Mouse (Mus musculus): ENCODE measurements around the gene Med12l. TPM values are rescaled to one million over a fixed set of nuclear protein-coding genes. Genes with fewer than 3 reads are reported as not detected.

Gene Med12l
- total RNA-seq, 1 experiment from 2014 or later = 10.6 TPM

- ATAC-seq (replicated peaks in 1 of 2; ENCODE audit: insufficient read depth in 1 of 2, low FRiP score in 2 of 2, low TSS enrichment in 1 of 2, low read depth in 1 of 2, poor library complexity in 2 of 2, severe bottlenecking in 2 of 2) = no peak
Observed at GRCm38 (mm10) chr3:59293437-59294199, 288.0 kb downstream of the Med12l start.

- no peak for ATAC-seq (replicated peaks in 1 of 2; ENCODE audit: insufficient read depth in 1 of 2, low FRiP score in 2 of 2, low TSS enrichment in 1 of 2, low read depth in 1 of 2, poor library complexity in 2 of 2, severe bottlenecking in 2 of 2)
Observed at GRCm38 (mm10) chr3:59295699-59296562, 290.3 kb downstream of the Med12l start.

GRCm38 (mm10) chr3:59296563-59297130 lies 291.0 kb downstream of the Med12l start:
- no peak for ATAC-seq (replicated peaks in 1 of 2; ENCODE audit: insufficient read depth in 1 of 2, low FRiP score in 2 of 2, low TSS enrichment in 1 of 2, low read depth in 1 of 2, poor library complexity in 2 of 2, severe bottlenecking in 2 of 2)

GRCm38 (mm10) chr3:59297653-59298052 lies 292.0 kb downstream of the Med12l start:
- no peak for ATAC-seq (replicated peaks in 1 of 2; ENCODE audit: insufficient read depth in 1 of 2, low FRiP score in 2 of 2, low TSS enrichment in 1 of 2, low read depth in 1 of 2, poor library complexity in 2 of 2, severe bottlenecking in 2 of 2)

- no peak for ATAC-seq (replicated peaks in 1 of 2; ENCODE audit: insufficient read depth in 1 of 2, low FRiP score in 2 of 2, low TSS enrichment in 1 of 2, low read depth in 1 of 2, poor library complexity in 2 of 2, severe bottlenecking in 2 of 2)
Observed at GRCm38 (mm10) chr3:59304944-59305343, 299.3 kb downstream of the Med12l start.

- ATAC-seq (replicated peaks in 1 of 2; ENCODE audit: insufficient read depth in 1 of 2, low FRiP score in 2 of 2, low TSS enrichment in 1 of 2, low read depth in 1 of 2, poor library complexity in 2 of 2, severe bottlenecking in 2 of 2) = no peak
Observed at GRCm38 (mm10) chr3:59305518-59305917, 299.9 kb downstream of the Med12l start.

GRCm38 (mm10) chr3:59312610-59313009 lies 307.0 kb downstream of the Med12l start:
- peak in 1 of 2 experiments; percentile 45; a peak in 1 of 4 replicates for ATAC-seq (replicated peaks in 1 of 2; ENCODE audit: insufficient read depth in 1 of 2, low FRiP score in 2 of 2, low TSS enrichment in 1 of 2, low read depth in 1 of 2, poor library complexity in 2 of 2, severe bottlenecking in 2 of 2)

GRCm38 (mm10) chr3:59316077-59316476 lies 310.5 kb downstream of the Med12l start:
- ATAC-seq (replicated peaks in 1 of 2; ENCODE audit: insufficient read depth in 1 of 2, low FRiP score in 2 of 2, low TSS enrichment in 1 of 2, low read depth in 1 of 2, poor library complexity in 2 of 2, severe bottlenecking in 2 of 2) = no peak

GRCm38 (mm10) chr3:59321278-59321876 lies 315.8 kb downstream of the Med12l start:
- ATAC-seq (replicated peaks in 1 of 2; ENCODE audit: insufficient read depth in 1 of 2, low FRiP score in 2 of 2, low TSS enrichment in 1 of 2, low read depth in 1 of 2, poor library complexity in 2 of 2, severe bottlenecking in 2 of 2) = peak; percentile 65 to 68; a peak in 1 of 4 replicates

GRCm38 (mm10) chr3:59328526-59328925 lies 322.9 kb downstream of the Med12l start:
- no peak for ATAC-seq (replicated peaks in 1 of 2; ENCODE audit: insufficient read depth in 1 of 2, low FRiP score in 2 of 2, low TSS enrichment in 1 of 2, low read depth in 1 of 2, poor library complexity in 2 of 2, severe bottlenecking in 2 of 2)

GRCm38 (mm10) chr3:59341647-59342427 lies 336.2 kb downstream of the Med12l start:
- peak; percentile 66 to 73 for ATAC-seq (replicated peaks in 1 of 2; ENCODE audit: insufficient read depth in 1 of 2, low FRiP score in 2 of 2, low TSS enrichment in 1 of 2, low read depth in 1 of 2, poor library complexity in 2 of 2, severe bottlenecking in 2 of 2)

GRCm38 (mm10) chr3:59343026-59343425 lies 337.4 kb downstream of the Med12l start:
- no peak for ATAC-seq (replicated peaks in 1 of 2; ENCODE audit: insufficient read depth in 1 of 2, low FRiP score in 2 of 2, low TSS enrichment in 1 of 2, low read depth in 1 of 2, poor library complexity in 2 of 2, severe bottlenecking in 2 of 2)

- ATAC-seq (replicated peaks in 1 of 2; ENCODE audit: insufficient read depth in 1 of 2, low FRiP score in 2 of 2, low TSS enrichment in 1 of 2, low read depth in 1 of 2, poor library complexity in 2 of 2, severe bottlenecking in 2 of 2) = peak; percentile 65 to 85
Observed at GRCm38 (mm10) chr3:59344065-59344905, 338.7 kb downstream of the Med12l start, which contains the start of gene Igsf10. Gene Igsf10 (minus strand): TSS chr3:59344394.

GRCm38 (mm10) chr3:59351768-59352167 lies 346.1 kb downstream of the Med12l start:
- no peak; a peak in 1 of 4 replicates for ATAC-seq (replicated peaks in 1 of 2; ENCODE audit: insufficient read depth in 1 of 2, low FRiP score in 2 of 2, low TSS enrichment in 1 of 2, low read depth in 1 of 2, poor library complexity in 2 of 2, severe bottlenecking in 2 of 2)

GRCm38 (mm10) chr3:59354156-59354555 lies 348.5 kb downstream of the Med12l start:
- no peak for ATAC-seq (replicated peaks in 1 of 2; ENCODE audit: insufficient read depth in 1 of 2, low FRiP score in 2 of 2, low TSS enrichment in 1 of 2, low read depth in 1 of 2, poor library complexity in 2 of 2, severe bottlenecking in 2 of 2)

GRCm38 (mm10) chr3:59360102-59360501 lies 354.5 kb downstream of the Med12l start:
- ATAC-seq (replicated peaks in 1 of 2; ENCODE audit: insufficient read depth in 1 of 2, low FRiP score in 2 of 2, low TSS enrichment in 1 of 2, low read depth in 1 of 2, poor library complexity in 2 of 2, severe bottlenecking in 2 of 2) = no peak
